Mouse (Mus musculus) lung, postnatal 10 days (tissue): Measurements from ENCODE around the gene Olfr539.
"Not testable (repeated sequence)": the region's sequence is repeated elsewhere in the genome, so short reads cannot be mapped to it uniquely, and the experiment has no call there.

Experiments
- DNase-seq: peaks from one replicate; pipeline ENCODE4 v3.0.0; 2021

Olfr539 gene

GRCm38 (mm10) chr7:140659630-140660029 is at the start of gene Olfr539:
TSS of gene Olfr539 (plus strand) at chr7:140659930.
- DNase-seq: no peak

GRCm38 (mm10) chr7:140628670-140629069 is 31.1 kb upstream of the Olfr539 start, which contains the start of gene Olfr61:
TSS of gene Olfr61 (plus strand) at chr7:140628970.
- not testable (repeated sequence) for DNase-seq

- no peak for DNase-seq
Measured at GRCm38 (mm10) chr7:140630559-140630958, 29.2 kb upstream of the Olfr539 start.

- no peak for DNase-seq
Measured at GRCm38 (mm10) chr7:140646152-140646551, 13.6 kb upstream of the Olfr539 start, which contains the start of gene Olfr53. TSS of gene Olfr53 (plus strand) at chr7:140646452.

- not testable (repeated sequence) for DNase-seq
Measured at GRCm38 (mm10) chr7:140670693-140671092, 11.0 kb downstream of the Olfr539 start.

- DNase-seq: no peak
Measured at GRCm38 (mm10) chr7:140675863-140676262, 16.1 kb downstream of the Olfr539 start.

GRCm38 (mm10) chr7:140679591-140679990 is 19.9 kb downstream of the Olfr539 start:
- DNase-seq: not testable (repeated sequence)

GRCm38 (mm10) chr7:140681651-140682050 is 21.9 kb downstream of the Olfr539 start, which contains the start of gene Olfr45:
TSS of gene Olfr45 (plus strand) at chr7:140681951.
- DNase-seq: no peak

GRCm38 (mm10) chr7:140696967-140697366 is 37.2 kb downstream of the Olfr539 start, which contains the start of gene Olfr541:
TSS of gene Olfr541 (plus strand) at chr7:140697267.
- no peak for DNase-seq

- no peak for DNase-seq
Measured at GRCm38 (mm10) chr7:140706348-140706747, 46.6 kb downstream of the Olfr539 start.

GRCm38 (mm10) chr7:140707536-140708284 is 48.0 kb downstream of the Olfr539 start:
- no peak for DNase-seq

- DNase-seq: no peak
Measured at GRCm38 (mm10) chr7:140717155-140718055, 57.7 kb downstream of the Olfr539 start.

GRCm38 (mm10) chr7:140721095-140721494 is 61.4 kb downstream of the Olfr539 start:
- no peak for DNase-seq

GRCm38 (mm10) chr7:140725558-140725957 is 65.8 kb downstream of the Olfr539 start:
- no peak for DNase-seq
